In the genomic region with DNA sequence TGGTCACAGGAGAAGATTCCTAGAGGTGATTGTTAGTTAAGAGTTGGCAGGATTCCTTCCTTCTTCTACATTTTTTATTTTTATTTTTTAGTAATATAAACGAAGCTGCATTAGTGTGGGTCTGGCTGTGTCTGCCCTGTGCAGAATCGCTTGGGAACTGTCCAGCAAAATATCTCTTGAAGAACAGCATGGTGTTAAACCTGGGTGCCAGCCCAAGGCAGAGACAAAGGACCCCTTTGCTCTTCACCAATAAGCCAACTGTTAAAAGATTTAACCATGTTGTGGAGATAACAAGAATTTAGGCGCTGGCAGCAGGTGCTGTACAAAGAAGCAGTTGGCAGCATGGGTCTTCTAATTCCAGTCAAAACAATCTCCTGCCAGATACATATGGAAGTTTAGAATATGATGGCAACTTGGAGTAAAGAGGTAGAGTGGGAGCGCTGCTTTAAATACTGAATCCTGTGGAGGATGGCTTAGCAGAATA, we compare ENCODE assay signal across 24 mouse cellular contexts.
"Had no signal": no experiment of that assay in that cellular context is flagged by ENCODE, and none has a peak within 500 bp of the region (broad histone marks: within the 10 kb centered on the region; RNA-seq: fewer than 3 reads in every experiment).

No protein-coding gene starts in this region.

- DNase-seq: kidney, adult 2 months; kidney, postnatal 25 days; layer of hippocampus, adult 9-11 months; lung, adult 18-20 months; lung, postnatal 10 days; lung, postnatal 36 days; midbrain, embryonic 14.5 days; right cerebral cortex, adult 18-20 months; right cerebral cortex, postnatal 14 days; right cerebral cortex, postnatal 4 days; thymus, adult 18-20 months; thymus, postnatal 36 days had no signal

- H3K36me3 ChIP-seq: limb, embryonic 12.5 days; limb, embryonic 15.5 days; liver, embryonic 12.5 days; liver, embryonic 15.5 days; lung, embryonic 15.5 days; midbrain, embryonic 10.5 days; neural tube, embryonic 12.5 days; neural tube, embryonic 15.5 days had no signal

- H3K27ac ChIP-seq: kidney, postnatal 0 days; layer of hippocampus, adult 2 months; limb, embryonic 12.5 days; limb, embryonic 15.5 days; liver, embryonic 12.5 days; liver, embryonic 15.5 days; lung, embryonic 15.5 days; midbrain, embryonic 10.5 days; neural tube, embryonic 12.5 days; neural tube, embryonic 15.5 days; stomach, postnatal 0 days had no signal

- H3K4me2 ChIP-seq: limb, embryonic 12.5 days; limb, embryonic 15.5 days; liver, embryonic 12.5 days; liver, embryonic 15.5 days; lung, embryonic 15.5 days; neural tube, embryonic 12.5 days; neural tube, embryonic 15.5 days had no signal

- H3K9ac ChIP-seq: limb, embryonic 12.5 days; limb, embryonic 15.5 days; liver, embryonic 12.5 days; liver, embryonic 15.5 days; lung, embryonic 15.5 days; neural tube, embryonic 12.5 days; neural tube, embryonic 15.5 days had no signal

- H3K9me3 ChIP-seq: limb, embryonic 12.5 days; limb, embryonic 15.5 days; liver, embryonic 12.5 days; liver, embryonic 15.5 days; lung, embryonic 15.5 days; megakaryocyte, embryonic 14.5 days; midbrain, embryonic 10.5 days; neural tube, embryonic 12.5 days; neural tube, embryonic 15.5 days had no signal

- H3K27me3 ChIP-seq: limb, embryonic 12.5 days; limb, embryonic 15.5 days; liver, embryonic 12.5 days; liver, embryonic 15.5 days; lung, embryonic 15.5 days; megakaryocyte, embryonic 14.5 days; neural tube, embryonic 12.5 days; neural tube, embryonic 15.5 days had no signal

- ATAC-seq: liver, embryonic 12.5 days had no signal

- H3K4me3 ChIP-seq: layer of hippocampus, adult 2 months; limb, embryonic 12.5 days; limb, embryonic 15.5 days; liver, embryonic 12.5 days; liver, embryonic 15.5 days; lung, embryonic 15.5 days; megakaryocyte, embryonic 14.5 days; midbrain, embryonic 10.5 days; neural tube, embryonic 12.5 days; neural tube, embryonic 15.5 days had no signal

- H3K4me1 ChIP-seq: limb, embryonic 12.5 days; limb, embryonic 15.5 days; liver, embryonic 12.5 days; liver, embryonic 15.5 days; lung, embryonic 15.5 days; megakaryocyte, embryonic 14.5 days; neural tube, embryonic 12.5 days; neural tube, embryonic 15.5 days had no signal
